Mouse (Mus musculus) erythroblast, embryonic 14.5 days (primary cell): ENCODE results near the gene Ptgis. TPM values are rescaled to one million over a fixed set of nuclear protein-coding genes. Genes with fewer than 3 reads are reported as not detected.

Experiments used
- H3K27me3 ChIP-seq: 2 replicates; pipeline ENCODE4 v1.6.1; 2012; ENCODE audit warnings: inconsistent platforms; ENCODE audit not compliant: control insufficient read depth
- H3K36me3 ChIP-seq: 2 replicates; pipeline ENCODE4 v1.6.1; 2012; ENCODE audit warnings: mild to moderate bottlenecking, inconsistent platforms; ENCODE audit not compliant: control insufficient read depth
- H3K4me1 ChIP-seq: 2 replicates; pipeline ENCODE4 v1.6.1; 2012; ENCODE audit warnings: inconsistent platforms; ENCODE audit not compliant: control insufficient read depth
- H3K4me3 ChIP-seq: replicated peaks from 2 replicates; pipeline ENCODE3; 2012; ENCODE audit warnings: moderate library complexity, mild to moderate bottlenecking, inconsistent platforms
- H3K9me3 ChIP-seq: 2 replicates; pipeline ENCODE4 v1.6.1; 2012; ENCODE audit warnings: low read length, inconsistent platforms, mixed read lengths; ENCODE audit not compliant: control insufficient read depth
- GATA1 ChIP-seq: IDR thresholded peaks from 2 replicates; pipeline ENCODE4 v1.6.1; 2012; ENCODE audit warnings: low read length, inconsistent platforms, mixed read lengths
- TAL1 ChIP-seq: IDR thresholded peaks from 3 replicates; pipeline ENCODE4 v1.6.1; 2012; ENCODE audit warnings: low read length, inconsistent platforms, mixed read lengths
- polyA plus RNA-seq: library from polyadenylated mRNA; stranded (reverse); fragments of >175 nt; gene quantifications from 2 replicates; pipeline ENCODE4 v1.2.3, GENCODE M21; 2012

Ptgis gene
- polyA plus RNA-seq, 1 experiment, result not detected

DNA sequence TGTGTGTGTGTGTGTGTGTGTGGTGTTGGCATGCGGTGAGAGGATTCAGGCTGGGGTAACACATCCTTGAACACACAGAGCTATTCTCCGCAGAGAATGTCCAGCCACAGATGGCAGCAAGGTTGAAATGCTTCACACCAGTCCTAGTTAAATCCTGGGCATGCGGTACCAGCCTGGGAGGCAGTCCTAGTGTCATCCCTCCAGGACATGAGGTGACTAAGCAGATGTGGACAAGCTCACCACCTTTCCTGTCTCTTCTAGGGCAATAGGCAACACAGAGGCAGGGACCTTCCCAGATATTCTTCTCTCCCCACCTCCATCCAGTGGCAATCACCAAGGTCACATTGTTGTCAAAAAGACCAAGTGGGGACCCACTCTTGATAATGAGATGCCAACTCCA lies 98.1 kb downstream of the Ptgis start:
- peaks cover 64% of the 10 kb centered on the region for H3K27me3 ChIP-seq
- H3K4me3 ChIP-seq, result no peak overlapping the region

DNA sequence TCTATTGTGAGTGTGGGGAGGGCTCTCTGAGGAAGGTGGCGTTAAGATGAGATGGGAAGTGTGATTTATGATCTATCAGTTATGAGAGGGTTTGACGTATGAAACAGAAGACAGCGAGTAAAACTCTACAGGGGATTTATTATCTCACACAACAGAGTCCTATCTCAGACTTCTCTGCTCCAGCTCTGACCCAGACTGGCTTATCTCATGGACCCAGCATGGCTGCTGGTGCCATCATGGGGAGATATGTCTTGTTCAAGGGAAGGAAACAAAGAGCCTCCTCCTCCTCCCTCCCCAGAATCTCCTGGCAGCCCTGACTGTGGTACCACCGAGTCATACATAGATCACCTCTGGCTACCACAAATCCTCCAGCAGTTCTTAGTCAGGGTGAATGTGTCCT lies 98.6 kb downstream of the Ptgis start:
- TF ChIP-seq GATA1, result peak; percentile 60
- peak; percentile 66 for TF ChIP-seq TAL1
- peaks cover 65% of the 10 kb centered on the region for H3K27me3 ChIP-seq
- H3K36me3 ChIP-seq, result no peaks in the 10 kb centered on the region
- H3K9me3 ChIP-seq, result no peaks in the 10 kb centered on the region
- H3K4me3 ChIP-seq, result no peak overlapping the region
- H3K4me1 ChIP-seq, result peaks cover 21% of the 10 kb centered on the region

More for the DNA sequence above, 98.1 kb downstream of the Ptgis start:
- TF ChIP-seq TAL1 (no peak), GATA1 (no peak)
- Histone ChIP-seq H3K9me3 (no peaks in the 10 kb centered on the region), H3K4me1 (peaks cover 21% of the 10 kb centered on the region), H3K36me3 (no peaks in the 10 kb centered on the region)

Other genes starting within 250 kb of the Ptgis start
- gene Stau1, start 244.3 kb downstream of the Ptgis start, polyA plus RNA-seq, result 0.94 and 1.0 TPM in 2 replicates
- 7.1 and 7.5 TPM in 2 replicates for gene Ddx27, start 225.4 kb downstream of the Ptgis start, polyA plus RNA-seq
- gene Znfx1, start 177.6 kb downstream of the Ptgis start, polyA plus RNA-seq, result 1.1 and 1.5 TPM in 2 replicates
- gene Kcnb1, start 50.4 kb downstream of the Ptgis start, polyA plus RNA-seq, result not detected in 2 replicates
- 0.15 and 0.28 TPM in 2 replicates for gene B4galt5, start 108.6 kb upstream of the Ptgis start, polyA plus RNA-seq
- 0.95 and 1.2 TPM in 2 replicates for gene Slc9a8, start 181.1 kb upstream of the Ptgis start, polyA plus RNA-seq